Mouse (Mus musculus) MEL (cell line): ENCODE data around the gene Dnase1l1. TPM values are rescaled to one million over a fixed set of nuclear protein-coding genes. Genes with fewer than 3 reads are reported as not detected.

Experiments used
- DNase-seq: peaks from one replicate; pipeline ENCODE4 v3.0.0; 2011; ENCODE audit warnings: low read depth, low spot score
- H3K27ac ChIP-seq: 2 replicates; pipeline ENCODE4 v1.5.1; 2012; ENCODE audit warnings: low read depth, mild to moderate bottlenecking, control low read depth, low read length, moderate library complexity; ENCODE audit not compliant: control insufficient read depth
- H3K27me3 ChIP-seq, 2 experiments: fragments of 150-350 bp in 1 of 2; sonication (generic) in 1 of 2; 2 replicates each; pipeline ENCODE4 v1.6.1; 2012; ENCODE audit warnings: low read length in 2 of 2, mild to moderate bottlenecking in 2 of 2, improper control_type of control experiment in 1 of 2, moderate library complexity in 1 of 2; ENCODE audit not compliant: insufficient read depth in 2 of 2, control insufficient read depth in 1 of 2
- H3K36me3 ChIP-seq, 2 experiments: 2 replicates each; pipeline ENCODE4 v1.6.1; 2012 to 2014; ENCODE audit warnings: low read length in 2 of 2, improper control_type of control experiment in 1 of 2, inconsistent platforms in 1 of 2, mild to moderate bottlenecking in 1 of 2; ENCODE audit not compliant: insufficient read depth in 2 of 2, control insufficient read depth in 1 of 2
- H3K4me1 ChIP-seq, 2 experiments: fragments of 150-350 bp in 1 of 2; sonication (generic) in 1 of 2; 2 replicates each; pipeline ENCODE4 v1.6.1; 2012; ENCODE audit warnings: low read length in 2 of 2, improper control_type of control experiment in 1 of 2, mild to moderate bottlenecking in 1 of 2; ENCODE audit not compliant: insufficient read depth in 2 of 2, control insufficient read depth in 1 of 2
- H3K4me3 ChIP-seq, 2 experiments: fragments of 150-350 bp in 1 of 2; sonication (generic) in 1 of 2; 2 replicates each; pipeline ENCODE4 v1.5.1; 2012; ENCODE audit warnings: low read depth in 2 of 2, low read length in 2 of 2, mild to moderate bottlenecking in 2 of 2, moderate library complexity in 2 of 2, control low read depth in 1 of 2, improper control_type of control experiment in 1 of 2; ENCODE audit not compliant: control insufficient read depth in 1 of 2, insufficient read depth in 1 of 2
- H3K79me2 ChIP-seq: 2 replicates; pipeline ENCODE4 v1.6.1; 2012; ENCODE audit warnings: mild to moderate bottlenecking, low read length, moderate library complexity; ENCODE audit not compliant: control insufficient read depth, poor library complexity, insufficient read depth
- H3K9ac ChIP-seq: 2 replicates; pipeline ENCODE4 v1.6.1; 2012; ENCODE audit warnings: low read depth, mild to moderate bottlenecking, control low read depth, low read length, moderate library complexity; ENCODE audit not compliant: control insufficient read depth, poor library complexity, severe bottlenecking
- H3K9me3 ChIP-seq: fragments of 150-350 bp; sonication (generic); replicated peaks from 2 replicates; pipeline ENCODE4 v1.6.1; 2012; ENCODE audit warnings: mild to moderate bottlenecking, low read length, improper control_type of control experiment, moderate library complexity; ENCODE audit not compliant: insufficient read depth
- BHLHE40 ChIP-seq: IDR thresholded peaks from 2 replicates; pipeline ENCODE4 v1.6.1; 2012; ENCODE audit warnings: low read depth, mild to moderate bottlenecking, inconsistent platforms, low read length, improper control_type of control experiment, borderline replicate concordance
- CHD1 ChIP-seq: IDR thresholded peaks from 2 replicates; pipeline ENCODE4 v1.6.1; 2012; ENCODE audit warnings: low read depth, mild to moderate bottlenecking, inconsistent platforms, low read length, improper control_type of control experiment
- CHD2 ChIP-seq: IDR thresholded peaks from 2 replicates; pipeline ENCODE4 v1.6.1; 2011; ENCODE audit warnings: low read length, improper control_type of control experiment
- CTCF ChIP-seq, 3 experiments: IDR thresholded peaks in 2 of 3; conservative IDR thresholded peaks in 1 of 3; 2 replicates each; pipeline ENCODE4 v1.5.1; 2011 to 2012; ENCODE audit warnings: low read length in 3 of 3, low read depth in 2 of 3, mild to moderate bottlenecking in 2 of 3, improper control_type of control experiment in 1 of 3, inconsistent platforms in 1 of 3, mixed read lengths in 1 of 3, moderate library complexity in 1 of 3; ENCODE audit not compliant: control insufficient read depth in 1 of 3, insufficient read depth in 1 of 3, poor library complexity in 1 of 3, severe bottlenecking in 1 of 3
- E2F4 ChIP-seq: IDR thresholded peaks from 2 replicates; pipeline ENCODE4 v1.6.1; 2011; ENCODE audit warnings: low read depth, low read length, improper control_type of control experiment, borderline replicate concordance
- ELF1 ChIP-seq: IDR thresholded peaks from 2 replicates; pipeline ENCODE4 v1.6.1; 2014; ENCODE audit warnings: low read depth, mild to moderate bottlenecking, inconsistent platforms, low read length, improper control_type of control experiment, moderate library complexity
- ETS1 ChIP-seq: IDR thresholded peaks from 2 replicates; pipeline ENCODE4 v1.6.1; 2012; ENCODE audit warnings: low read depth, mild to moderate bottlenecking, inconsistent platforms, low read length, improper control_type of control experiment, moderate library complexity
- GABPA ChIP-seq: IDR thresholded peaks from 2 replicates; pipeline ENCODE4 v1.6.1; 2012; ENCODE audit warnings: low read depth, mild to moderate bottlenecking, inconsistent platforms, low read length, improper control_type of control experiment, moderate library complexity
- GATA1 ChIP-seq: IDR thresholded peaks from 2 replicates; pipeline ENCODE4 v1.6.1; 2011; ENCODE audit warnings: low read depth, low read length, improper control_type of control experiment
- JUND ChIP-seq: IDR thresholded peaks from 2 replicates; pipeline ENCODE4 v1.6.1; 2011; ENCODE audit warnings: low read depth, mild to moderate bottlenecking, improper control_type of control experiment, low read length
- KAT2A ChIP-seq: conservative IDR thresholded peaks from 2 replicates; pipeline ENCODE4 v1.6.1; 2012; ENCODE audit warnings: low read depth, low read length, improper control_type of control experiment, inconsistent platforms
- MAFK ChIP-seq: IDR thresholded peaks from 2 replicates; pipeline ENCODE4 v1.6.1; 2011; ENCODE audit warnings: low read depth, mild to moderate bottlenecking, low read length, improper control_type of control experiment, borderline replicate concordance
- MAX ChIP-seq: IDR thresholded peaks from 2 replicates; pipeline ENCODE4 v1.6.1; 2011; ENCODE audit warnings: low read length, improper control_type of control experiment
- MAZ ChIP-seq: IDR thresholded peaks from 2 replicates; pipeline ENCODE4 v1.6.1; 2012; ENCODE audit warnings: low read depth, mild to moderate bottlenecking, inconsistent platforms, low read length, improper control_type of control experiment
- MEF2A ChIP-seq: IDR thresholded peaks from 2 replicates; pipeline ENCODE4 v1.6.1; 2014; ENCODE audit warnings: low read depth, mild to moderate bottlenecking, inconsistent platforms, low read length, improper control_type of control experiment; ENCODE audit not compliant: poor library complexity, insufficient replicate concordance, severe bottlenecking; ENCODE audit errors: extremely low read depth
- MYB ChIP-seq: IDR thresholded peaks from 2 replicates; pipeline ENCODE4 v1.6.1; 2011; ENCODE audit warnings: mild to moderate bottlenecking, low read depth, low read length, improper control_type of control experiment
- MYC ChIP-seq: IDR thresholded peaks from 2 replicates; pipeline ENCODE4 v1.6.1; 2011; ENCODE audit warnings: low read depth, mild to moderate bottlenecking, low read length, improper control_type of control experiment, moderate library complexity
- NELFE ChIP-seq: IDR thresholded peaks from 2 replicates; pipeline ENCODE4 v1.6.1; 2011; ENCODE audit warnings: low read depth, low read length, improper control_type of control experiment
- NRF1 ChIP-seq: IDR thresholded peaks from 2 replicates; pipeline ENCODE4 v1.6.1; 2014; ENCODE audit warnings: low read depth, mild to moderate bottlenecking, inconsistent platforms, low read length, improper control_type of control experiment, moderate library complexity; ENCODE audit not compliant: poor library complexity, insufficient read depth, severe bottlenecking
- POLR2A ChIP-seq, 2 experiments: IDR thresholded peaks; 2 replicates each; pipeline ENCODE4 v1.6.1; 2011 to 2012; ENCODE audit warnings: low read length in 2 of 2, mild to moderate bottlenecking in 2 of 2, control low read depth in 1 of 2, improper control_type of control experiment in 1 of 2, low read depth in 1 of 2, moderate library complexity in 1 of 2; ENCODE audit not compliant: control insufficient read depth in 1 of 2, insufficient read depth in 1 of 2, poor library complexity in 1 of 2
- POLR2AphosphoS2 ChIP-seq: IDR thresholded peaks from 2 replicates; pipeline ENCODE4 v1.6.1; 2011; ENCODE audit warnings: low read length, improper control_type of control experiment
- POLR2AphosphoS5 ChIP-seq: IDR thresholded peaks from 2 replicates; pipeline ENCODE4 v1.6.1; 2012; ENCODE audit warnings: low read depth, borderline replicate concordance, mild to moderate bottlenecking, inconsistent platforms, low read length, moderate library complexity, mixed read lengths
- RAD21 ChIP-seq: IDR thresholded peaks from 2 replicates; pipeline ENCODE4 v1.6.1; 2011; ENCODE audit warnings: mild to moderate bottlenecking, low read depth, low read length, improper control_type of control experiment
- RCOR1 ChIP-seq: IDR thresholded peaks from 2 replicates; pipeline ENCODE4 v1.6.1; 2012; ENCODE audit warnings: low read depth, mild to moderate bottlenecking, inconsistent platforms, low read length, improper control_type of control experiment
- SIN3A ChIP-seq: IDR thresholded peaks from 2 replicates; pipeline ENCODE4 v1.6.1; 2012; ENCODE audit warnings: low read length, improper control_type of control experiment, inconsistent platforms
- TAL1 ChIP-seq: IDR thresholded peaks from 2 replicates; pipeline ENCODE4 v1.6.1; 2012; ENCODE audit warnings: mild to moderate bottlenecking, inconsistent platforms, low read length, moderate library complexity, mixed read lengths
- TBP ChIP-seq: IDR thresholded peaks from 2 replicates; pipeline ENCODE4 v1.8.0; 2011; ENCODE audit warnings: low read depth, low read length, improper control_type of control experiment
- TCF12 ChIP-seq: IDR thresholded peaks from 2 replicates; pipeline ENCODE4 v1.6.1; 2014; ENCODE audit warnings: low read depth, mild to moderate bottlenecking, inconsistent platforms, low read length, improper control_type of control experiment, moderate library complexity
- UBTF ChIP-seq: IDR thresholded peaks from 2 replicates; pipeline ENCODE4 v1.6.1; 2012; ENCODE audit warnings: low read depth, mild to moderate bottlenecking, inconsistent platforms, low read length, improper control_type of control experiment, moderate library complexity, borderline replicate concordance; ENCODE audit not compliant: insufficient read depth
- USF1 ChIP-seq: IDR thresholded peaks from 2 replicates; pipeline ENCODE4 v1.6.1; 2014; ENCODE audit warnings: low read depth, mild to moderate bottlenecking, inconsistent platforms, low read length, improper control_type of control experiment, moderate library complexity
- USF2 ChIP-seq, 2 experiments: IDR thresholded peaks; 2 replicates each; pipeline ENCODE4 v1.6.1; 2011 to 2012; ENCODE audit warnings: improper control_type of control experiment in 2 of 2, low read length in 2 of 2, borderline replicate concordance in 1 of 2, inconsistent platforms in 1 of 2, low read depth in 1 of 2, mild to moderate bottlenecking in 1 of 2; ENCODE audit not compliant: insufficient read depth in 1 of 2
- ZC3H11A ChIP-seq: IDR thresholded peaks from 2 replicates; pipeline ENCODE4 v1.6.1; 2012; ENCODE audit warnings: low read depth, mild to moderate bottlenecking, inconsistent platforms, low read length, improper control_type of control experiment
- ZKSCAN1 ChIP-seq: IDR thresholded peaks from 2 replicates; pipeline ENCODE4 v1.6.1; 2012; ENCODE audit warnings: low read depth, mild to moderate bottlenecking, inconsistent platforms, low read length, improper control_type of control experiment, moderate library complexity
- ZMIZ1 ChIP-seq: IDR thresholded peaks from 2 replicates; pipeline ENCODE4 v1.6.1; 2012; ENCODE audit warnings: low read depth, mild to moderate bottlenecking, inconsistent platforms, low read length, improper control_type of control experiment, moderate library complexity
- ZNF384 ChIP-seq: IDR thresholded peaks from 2 replicates; pipeline ENCODE4 v1.6.1; 2012; ENCODE audit warnings: low read depth, mild to moderate bottlenecking, inconsistent platforms, low read length, improper control_type of control experiment
- polyA plus RNA-seq, 2 experiments: library from polyadenylated mRNA; stranded (reverse) in 1 of 2; unstranded in 1 of 2; fragments of >175 nt in 1 of 2; fragments of >200 nt in 1 of 2; gene quantifications; 2 replicates each; pipeline versions ENCODE4 v1.2.1 to v1.2.4; 2012; ENCODE audit warnings: low replicate concordance in 2 of 2, low read depth in 1 of 2; ENCODE audit not compliant: insufficient read length in 2 of 2, insufficient read depth in 1 of 2, missing spikeins in 1 of 2
- total RNA-seq: library from RNA; depleted of rRNA; stranded (reverse); fragments of 300-350 nt; gene quantifications from 2 replicates; pipeline ENCODE4 v1.2.3, GENCODE M21; 2012

Gene Dnase1l1
- total and polyA plus RNA-seq, 3 experiments = 5.0 to 9.5 TPM; not detected in 1

DNA sequence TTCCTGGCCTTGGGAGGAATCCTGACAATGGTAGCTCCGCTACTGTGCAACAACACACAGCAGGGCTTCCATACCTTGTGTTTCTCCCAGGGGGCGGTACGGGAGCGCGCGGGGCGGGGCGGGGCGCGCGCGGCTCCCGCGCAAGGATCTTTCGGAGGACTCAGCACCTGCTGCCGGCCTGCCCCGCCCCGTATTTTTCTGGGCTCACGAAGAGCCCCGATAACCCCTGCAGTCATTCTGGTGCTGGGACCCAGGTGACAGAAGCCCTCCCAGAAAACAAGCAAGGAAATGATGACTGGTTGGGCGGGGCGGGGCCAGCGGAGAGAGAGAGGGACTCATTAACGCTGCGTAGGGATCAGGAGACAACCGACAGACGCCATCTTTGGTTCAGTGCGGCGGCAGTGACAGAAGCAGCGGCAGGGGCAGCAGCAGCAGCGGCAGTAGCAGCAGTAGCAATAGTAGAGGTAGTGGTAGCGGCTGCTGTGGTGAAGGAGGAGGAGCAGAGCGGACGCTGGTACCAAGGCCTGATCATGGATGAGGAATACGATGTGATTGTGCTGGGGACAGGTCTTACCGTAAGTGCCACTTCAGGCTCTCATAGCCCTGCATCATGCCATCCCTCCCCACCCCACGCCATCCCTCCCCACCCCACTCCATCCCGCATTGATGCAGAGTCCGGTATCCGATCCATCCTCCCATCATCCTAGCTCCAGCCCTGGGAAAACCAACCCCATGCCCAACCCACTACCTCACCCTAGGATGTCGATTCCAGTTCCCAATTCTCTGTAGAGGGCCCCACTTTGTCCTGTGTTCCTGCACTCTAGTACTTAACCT, 22.9 kb upstream of the Dnase1l1 start, which contains the start of gene Gdi1:
Gdi1 (plus strand) TSS at position 132 of the 834 bp plus-strand sequence.
- Histone ChIP-seq H3K4me3 (peak within 1 kb of the TSS; percentile 67 to 70), H3K79me2 (peaks cover 6% of the 10 kb centered on the region; the same call in 1 of the 2 replicates), H3K9ac (peak within 1 kb of the TSS; percentile 87), H3K4me1 (peaks cover 0 to 10% of the 10 kb centered on the region in 2 experiments; a peak in 2 of 4 replicates), H3K9me3 (no peaks in the 10 kb centered on the region), H3K27me3 (no peaks in the 10 kb centered on the region), H3K27ac (peak within 1 kb of the TSS; percentile 85), H3K36me3 (no peaks in the 10 kb centered on the region; a peak in 3 of 4 replicates)
- peak; percentile 86 for DNase-seq
- TF ChIP-seq RAD21 (no peak), POLR2AphosphoS2 (peak; percentile 82; the same call in 1 of the 2 replicates), POLR2AphosphoS5 (no peak), GATA1 (no peak), CHD1 (no peak), MAX (no peak), ZMIZ1 (peak; percentile 77), JUND (no peak), POLR2A (IDR thresholded peaks at IDR 0.05; ENCODE audit: control insufficient read depth in 1 of 2, insufficient read depth in 1 of 2, low read depth in 1 of 2, low read length in 2 of 2, poor library complexity in 1 of 2) (peak; percentile 66 to 80), NRF1 (no peak), ETS1 (no peak; the same call in 1 of the 2 replicates), ZKSCAN1 (no peak), USF2 (IDR thresholded peaks at IDR 0.05; ENCODE audit: borderline replicate concordance in 1 of 2, insufficient read depth in 1 of 2, low read depth in 1 of 2, low read length in 2 of 2) (no peak), MAFK (no peak), UBTF (no peak), MYC (no peak), RCOR1 (no peak), TAL1 (no peak), MYB (no peak), ELF1 (no peak), BHLHE40 (no peak), TBP (peak; percentile 77), MEF2A (no peak), GABPA (no peak), E2F4 (no peak), USF1 (no peak), MAZ (peak; percentile 4; the same call in 1 of the 2 replicates), TCF12 (peak; percentile 56), SIN3A (peak; percentile 80), KAT2A (peak; percentile 72), NELFE (peak; percentile 79), ZNF384 (no peak), CTCF (IDR thresholded peaks at IDR 0.05 in 2 of 3, conservative IDR thresholded peaks at IDR 0.05 in 1 of 3; ENCODE audit: control insufficient read depth in 1 of 3, insufficient read depth in 1 of 3, low read depth in 2 of 3, low read length in 3 of 3, poor library complexity in 1 of 3, severe bottlenecking in 1 of 3) (peak in 1 of 3 experiments; percentile 14; a peak in 1 of 6 replicates), CHD2 (no peak), ZC3H11A (no peak)
